Mouse (Mus musculus) gastrocnemius, postnatal 36 days (tissue): ENCODE data around the gene Lrrc17. TPM values are rescaled to one million over a fixed set of nuclear protein-coding genes. Genes with fewer than 3 reads are reported as not detected.
"Not testable (repeated sequence)": the region's sequence is repeated elsewhere in the genome, so short reads cannot be mapped to it uniquely, and the experiment has no call there.

ENCODE experiments used
- DNase-seq, 2 experiments: peaks; one replicate each; pipeline ENCODE4 v3.0.0; 2022
- intact Hi-C: fragments of 180-260 bp; cut with DNase I; formaldehyde crosslinking; loops from one replicate; pipeline ENCODE4 v1.15.1; 2025
- total RNA-seq, 2 experiments: library from RNA; stranded (reverse); gene quantifications; 2 replicates each; pipeline ENCODE4 v1.2.3; 2021

Lrrc17 gene
- total RNA-seq, 2 experiments from 2014 or later: 2.1 to 2.5 TPM

- intact Hi-C loops: no loop called here
- DNase-seq: no peak
These were observed 49.9 kb downstream of the Lrrc17 start for GRCm38 (mm10) chr5:21593201-21593709.

DNA sequence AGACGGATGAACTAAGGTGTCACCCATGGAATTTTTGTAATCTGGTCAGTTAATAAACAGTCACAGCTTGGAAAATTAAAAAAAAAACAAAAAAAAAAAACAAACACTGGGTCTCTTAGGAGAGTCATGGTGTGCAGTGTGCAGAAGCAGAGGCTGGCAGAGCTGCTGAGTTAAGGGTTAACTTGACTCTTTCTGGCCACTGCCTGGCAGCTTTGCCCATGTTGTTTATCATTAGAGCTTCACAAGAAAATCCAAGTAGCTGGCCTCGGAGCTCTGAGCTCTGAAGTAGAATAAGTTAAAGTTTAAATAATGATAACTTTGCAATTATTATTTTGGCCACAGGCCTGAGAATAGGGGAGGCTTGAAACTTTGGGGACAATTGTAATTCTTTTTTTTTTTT is 56.2 kb downstream of the Lrrc17 start:
- not testable (repeated sequence) for DNase-seq

DNA sequence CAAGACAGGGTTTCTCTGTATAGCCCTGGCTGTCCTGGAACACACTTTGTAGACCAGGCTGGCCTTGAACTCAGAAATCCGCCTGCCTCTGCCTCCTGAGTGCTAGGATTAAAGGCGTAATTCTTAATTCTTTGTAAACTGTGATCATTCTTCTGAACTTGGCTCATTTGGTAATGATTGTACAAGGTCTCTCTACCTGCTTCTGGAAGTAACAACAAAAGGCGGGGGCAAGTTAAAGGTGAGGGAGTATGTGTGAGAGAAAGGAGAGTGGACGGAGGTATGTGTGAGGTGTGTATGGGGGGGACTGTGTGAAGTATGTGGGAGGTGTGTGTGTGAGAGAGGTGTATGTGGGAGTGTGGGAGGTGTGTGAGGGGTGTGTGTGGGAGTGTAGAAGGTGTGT is 56.6 kb downstream of the Lrrc17 start:
- intact Hi-C loops: no loop called here
- DNase-seq: no peak

More for the DNA sequence above, 56.2 kb downstream of the Lrrc17 start:
- intact Hi-C loops: not testable (repeated sequence)

- intact Hi-C loops: no loop called here
- DNase-seq: no peak
These were observed 62.6 kb downstream of the Lrrc17 start for GRCm38 (mm10) chr5:21605936-21606335.

DNA sequence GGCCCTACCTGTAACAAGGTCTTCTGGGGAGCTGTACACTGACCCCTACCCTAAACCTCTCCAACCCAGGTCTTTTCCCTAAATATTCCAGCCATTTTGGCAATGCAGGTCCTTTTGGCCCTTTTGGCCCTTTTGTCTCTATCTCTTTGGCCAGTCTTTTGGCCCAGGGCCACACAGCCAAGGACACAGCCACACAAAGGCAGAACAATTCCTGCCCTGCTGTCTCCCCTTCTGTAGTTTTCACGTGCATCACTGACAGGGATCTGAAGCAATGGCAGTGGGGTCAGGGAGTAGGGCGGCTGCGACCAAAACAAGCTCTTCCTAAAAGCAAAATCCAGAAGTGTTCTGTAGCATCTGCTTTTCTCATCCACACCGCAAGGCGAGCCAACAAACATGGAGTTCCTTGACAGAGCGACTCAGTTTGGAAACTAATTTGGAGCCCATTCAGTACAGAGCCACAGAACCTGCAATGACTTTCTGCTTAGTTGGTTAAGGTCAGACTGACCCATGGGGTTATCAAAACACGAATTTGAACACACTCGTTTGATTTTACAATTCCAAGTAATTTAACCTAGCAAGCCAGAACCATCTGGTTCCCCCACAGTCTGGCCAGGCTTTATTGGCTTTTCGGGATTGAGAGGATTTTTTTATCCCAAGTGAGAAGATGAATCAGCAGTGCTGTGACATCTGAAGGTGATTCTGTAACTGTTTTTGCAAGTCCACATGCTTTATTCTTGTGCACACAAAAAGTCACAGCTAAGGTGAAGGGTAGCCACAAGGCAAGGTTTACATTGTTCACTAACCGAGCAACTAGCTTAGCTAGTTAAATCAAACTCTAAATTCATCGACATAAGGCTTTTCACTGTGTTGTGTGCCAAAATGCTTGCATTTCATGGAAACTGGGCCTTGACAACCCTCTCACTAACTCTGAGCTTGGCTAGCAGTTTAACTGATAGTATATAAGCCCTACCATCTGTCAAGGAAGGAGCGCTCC is 65.2 kb downstream of the Lrrc17 start:
- DNase-seq: peak; percentile 17 to 40
- intact Hi-C loops: no loop called here

DNA sequence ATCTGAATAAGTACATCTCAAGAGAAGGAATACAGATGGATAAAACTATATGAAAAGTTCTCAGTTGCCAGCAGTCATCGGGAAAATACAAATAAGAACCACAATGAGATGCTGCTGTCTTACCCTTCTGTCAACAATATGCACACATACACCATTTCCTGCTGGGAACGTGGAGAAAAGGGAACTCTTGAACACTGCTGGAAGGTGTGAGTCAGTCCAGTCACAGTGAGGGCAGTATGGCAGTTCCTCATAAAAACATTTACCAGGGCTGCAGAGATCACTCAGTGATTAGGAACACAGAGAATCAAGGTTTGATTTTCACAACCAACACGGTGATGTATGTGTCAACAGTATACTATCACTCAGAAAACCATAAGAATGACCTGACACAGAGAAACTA is 67.6 kb downstream of the Lrrc17 start:
- intact Hi-C loops: no loop called here
- DNase-seq: no peak

GRCm38 (mm10) chr5:21614299-21614698 is 70.9 kb downstream of the Lrrc17 start:
- DNase-seq, intact Hi-C loops: not testable (repeated sequence)

GRCm38 (mm10) chr5:21616450-21617009 is 73.2 kb downstream of the Lrrc17 start:
- no peak for DNase-seq
- intact Hi-C loops: no loop called here

Other genes starting within 250 kb of the Lrrc17 start
- gene Fgl2, start 170.9 kb upstream of the Lrrc17 start, total RNA-seq: 1 to 10 TPM; 4.5 to 9.9 TPM
- gene Ccdc146, start 118.9 kb upstream of the Lrrc17 start, total RNA-seq: 1 to 10 TPM; 3.5 to 4.1 TPM
- gene Fam185a, start 118.6 kb upstream of the Lrrc17 start, total RNA-seq: 1 to 10 TPM; 7.6 to 9.1 TPM
- gene Fbxl13, start 102.1 kb downstream of the Lrrc17 start, total RNA-seq: under 1 TPM in 1 of 2 experiments, not detected in 1; 0.12 TPM
- 1 to 10 TPM; 2.6 to 4.3 TPM for gene Armc10, start 102.3 kb downstream of the Lrrc17 start, total RNA-seq
- 1 to 10 TPM; 8.8 to 9.9 TPM for gene Napepld, start 157.8 kb downstream of the Lrrc17 start, total RNA-seq
- 100 to 1,000 TPM in 1 of 2 experiments, 10 to 100 TPM in 1; 95.6 to 111 TPM for gene Pmpcb, start 193.6 kb downstream of the Lrrc17 start, total RNA-seq
- 10 to 100 TPM; 17.7 to 21.2 TPM for gene Dnajc2, start 241.7 kb downstream of the Lrrc17 start, total RNA-seq
- 100 to 1,000 TPM in 1 of 2 experiments, 10 to 100 TPM in 1; 95.2 to 108 TPM for gene Psmc2, start 241.7 kb downstream of the Lrrc17 start, total RNA-seq